Mouse (Mus musculus) embryonic facial prominence, embryonic 15.5 days (tissue): ENCODE measurements around the gene Gse1. TPM values are rescaled to one million over a fixed set of nuclear protein-coding genes. Genes with fewer than 3 reads are reported as not detected.
A peak's percentile ranks its signal among the peaks of the same experiment; 100 is the strongest.

Experiments used
- ATAC-seq: fragments of 200-750 bp; cut with Nextera tagmentation; 2 replicates; pipeline ENCODE4 v1.8.0; 2017; ENCODE audit warnings: low read depth, moderate TSS enrichment; ENCODE audit not compliant: insufficient number of reproducible peaks, low FRiP score, low TSS enrichment
- H3K27ac ChIP-seq: fragments of 300-500 bp; sonication (generic); replicated peaks from 2 replicates; pipeline ENCODE4 v1.5.1; 2015; ENCODE audit warnings: mild to moderate bottlenecking, inconsistent platforms
- H3K27me3 ChIP-seq: fragments of 300-500 bp; sonication (generic); 2 replicates; pipeline ENCODE4 v1.6.1; 2015; ENCODE audit warnings: inconsistent platforms
- H3K36me3 ChIP-seq: fragments of 300-500 bp; sonication (generic); 2 replicates; pipeline ENCODE4 v1.6.1; 2015; ENCODE audit warnings: mild to moderate bottlenecking, inconsistent platforms
- H3K4me1 ChIP-seq: fragments of 300-500 bp; sonication (generic); 2 replicates; pipeline ENCODE4 v1.6.1; 2015; ENCODE audit warnings: inconsistent platforms
- H3K4me2 ChIP-seq: fragments of 300-500 bp; sonication (generic); replicated peaks from 2 replicates; pipeline ENCODE4 v1.6.1; 2015; ENCODE audit warnings: mild to moderate bottlenecking, inconsistent platforms
- H3K4me3 ChIP-seq: fragments of 300-500 bp; sonication (generic); replicated peaks from 2 replicates; pipeline ENCODE4 v1.5.1; 2015; ENCODE audit warnings: mild to moderate bottlenecking, inconsistent platforms
- H3K9ac ChIP-seq: fragments of 300-500 bp; sonication (generic); 2 replicates; pipeline ENCODE4 v1.6.1; 2015; ENCODE audit warnings: inconsistent platforms
- H3K9me3 ChIP-seq: fragments of 300-500 bp; sonication (generic); replicated peaks from 2 replicates; pipeline ENCODE4 v1.6.1; 2016; ENCODE audit warnings: inconsistent platforms
- WGBS: fragments of 180-500 bp; shearing (Covaris S2); methylation state at CpG from one replicate; pipeline ENCODE4 v1.1.7; 2015; 5-methylcytosine and 5-hydroxymethylcytosine counted together
- polyA plus RNA-seq: library from polyadenylated mRNA; unstranded; fragments of >200 nt; fragmentation: Nextera tagmentation; extraction: Ambion mirVana; gene quantifications from 2 replicates; pipeline ENCODE4 v1.2.1, GENCODE M21; 2015

Gene Gse1
- polyA plus RNA-seq, 1 experiment from 2014 or later, result 11.1 TPM

- no peaks in the 10 kb centered on the region for H3K27me3 ChIP-seq
- no peak overlapping the region for H3K4me3 ChIP-seq
- H3K9me3 ChIP-seq, result no peaks in the 10 kb centered on the region
- no peaks in the 10 kb centered on the region for H3K36me3 ChIP-seq
- 74% methylated on average over 5 of the region's 5 CpGs for WGBS
- peaks cover 63% of the 10 kb centered on the region for H3K4me1 ChIP-seq
- ATAC-seq, result no peak
- H3K4me2 ChIP-seq, result no peak overlapping the region
- H3K9ac ChIP-seq, result no peak overlapping the region
- no peak overlapping the region for H3K27ac ChIP-seq
Observed at GRCm38 (mm10) chr8:120371146-120371545, 142.9 kb downstream of the Gse1 start.

GRCm38 (mm10) chr8:120371725-120372457 is 143.6 kb downstream of the Gse1 start:
- 75% methylated on average over 8 of the region's 8 CpGs for WGBS

GRCm38 (mm10) chr8:120372684-120373083 is 144.4 kb downstream of the Gse1 start:
- Histone ChIP-seq H3K36me3 (no peaks in the 10 kb centered on the region), H3K27me3 (no peaks in the 10 kb centered on the region), H3K9ac (no peak overlapping the region), H3K27ac (no peak overlapping the region), H3K9me3 (no peaks in the 10 kb centered on the region), H3K4me2 (no peak overlapping the region), H3K4me3 (no peak overlapping the region), H3K4me1 (peaks cover 67% of the 10 kb centered on the region)
- 91% methylated on average over 6 of the region's 6 CpGs for WGBS
- ATAC-seq, result no peak

More at GRCm38 (mm10) chr8:120371725-120372457, 143.6 kb downstream of the Gse1 start:
- Histone ChIP-seq H3K36me3 (no peaks in the 10 kb centered on the region), H3K9me3 (no peaks in the 10 kb centered on the region), H3K4me1 (peaks cover 67% of the 10 kb centered on the region), H3K4me3 (no peak overlapping the region), H3K27ac (no peak overlapping the region), H3K9ac (no peak overlapping the region), H3K27me3 (no peaks in the 10 kb centered on the region), H3K4me2 (no peak overlapping the region)
- ATAC-seq, result no peak

GRCm38 (mm10) chr8:120373621-120374020 is 145.4 kb downstream of the Gse1 start:
- Histone ChIP-seq H3K4me3 (no peak overlapping the region), H3K36me3 (no peaks in the 10 kb centered on the region), H3K9ac (no peak overlapping the region), H3K27ac (0 out of 2 replicates have a peak overlapping the region, but pooled peaks have one; percentile 39), H3K27me3 (no peaks in the 10 kb centered on the region), H3K4me1 (peaks cover 71% of the 10 kb centered on the region), H3K9me3 (no peaks in the 10 kb centered on the region), H3K4me2 (no peak overlapping the region)
- WGBS, result 62% methylated on average over 3 of the region's 3 CpGs
- no peak for ATAC-seq

- no peak overlapping the region for H3K4me3 ChIP-seq
- H3K4me1 ChIP-seq, result peaks cover 71% of the 10 kb centered on the region
- ATAC-seq, result no peak
- no peak overlapping the region for H3K9ac ChIP-seq
- H3K4me2 ChIP-seq, result no peak overlapping the region
- peak overlapping the region; percentile 39; the same call in 1 of the 2 replicates for H3K27ac ChIP-seq
- 77% methylated on average over 1 of the region's 1 CpGs for WGBS
- no peaks in the 10 kb centered on the region for H3K27me3 ChIP-seq
- no peaks in the 10 kb centered on the region for H3K36me3 ChIP-seq
- H3K9me3 ChIP-seq, result no peaks in the 10 kb centered on the region
Observed at GRCm38 (mm10) chr8:120374070-120374469, 145.8 kb downstream of the Gse1 start.

- peak overlapping the region; percentile 39; the same call in 1 of the 2 replicates for H3K27ac ChIP-seq
- peaks cover 68% of the 10 kb centered on the region for H3K4me1 ChIP-seq
- no peak overlapping the region for H3K4me2 ChIP-seq
- no peak overlapping the region for H3K4me3 ChIP-seq
- no peak for ATAC-seq
- H3K9me3 ChIP-seq, result no peaks in the 10 kb centered on the region
- H3K36me3 ChIP-seq, result no peaks in the 10 kb centered on the region
- 40% methylated on average over 9 of the region's 9 CpGs for WGBS
- no peaks in the 10 kb centered on the region for H3K27me3 ChIP-seq
- H3K9ac ChIP-seq, result no peak overlapping the region
Observed at GRCm38 (mm10) chr8:120374514-120374913, 146.3 kb downstream of the Gse1 start.

GRCm38 (mm10) chr8:120375170-120375569 is 146.9 kb downstream of the Gse1 start:
- Histone ChIP-seq H3K36me3 (no peaks in the 10 kb centered on the region), H3K9ac (no peak overlapping the region), H3K4me3 (no peak overlapping the region), H3K4me1 (peaks cover 61% of the 10 kb centered on the region), H3K27me3 (no peaks in the 10 kb centered on the region), H3K27ac (no peak overlapping the region), H3K4me2 (no peak overlapping the region), H3K9me3 (no peaks in the 10 kb centered on the region)
- WGBS, result 52% methylated on average over 5 of the region's 5 CpGs
- no peak; the same call in 1 of the 2 replicates for ATAC-seq

GRCm38 (mm10) chr8:120376215-120376614 is 148.0 kb downstream of the Gse1 start:
- H3K4me1 ChIP-seq, result peaks cover 67% of the 10 kb centered on the region
- H3K27me3 ChIP-seq, result no peaks in the 10 kb centered on the region
- H3K4me3 ChIP-seq, result no peak overlapping the region
- H3K9me3 ChIP-seq, result no peaks in the 10 kb centered on the region
- 60% methylated on average over 4 of the region's 4 CpGs for WGBS
- H3K4me2 ChIP-seq, result no peak overlapping the region
- no peak overlapping the region for H3K27ac ChIP-seq
- no peak for ATAC-seq
- H3K36me3 ChIP-seq, result no peaks in the 10 kb centered on the region
- H3K9ac ChIP-seq, result no peak overlapping the region

- WGBS, result 51% methylated on average over 22 of the region's 22 CpGs
- no peak for ATAC-seq
- Histone ChIP-seq H3K9me3 (no peaks in the 10 kb centered on the region), H3K4me2 (no peak overlapping the region), H3K27ac (0 out of 2 replicates have a peak overlapping the region, but pooled peaks have one; percentile 39), H3K36me3 (no peaks in the 10 kb centered on the region), H3K27me3 (no peaks in the 10 kb centered on the region), H3K4me1 (peaks cover 75% of the 10 kb centered on the region), H3K4me3 (no peak overlapping the region), H3K9ac (no peak overlapping the region)
Observed at GRCm38 (mm10) chr8:120376847-120377802, 148.9 kb downstream of the Gse1 start.

GRCm38 (mm10) chr8:120377803-120378189 is 149.5 kb downstream of the Gse1 start:
- Histone ChIP-seq H3K4me1 (peaks cover 82% of the 10 kb centered on the region), H3K27me3 (no peaks in the 10 kb centered on the region), H3K4me2 (no peak overlapping the region), H3K36me3 (no peaks in the 10 kb centered on the region), H3K9ac (no peak overlapping the region), H3K9me3 (no peaks in the 10 kb centered on the region), H3K4me3 (no peak overlapping the region), H3K27ac (0 out of 2 replicates have a peak overlapping the region, but pooled peaks have one; percentile 11)
- ATAC-seq, result no peak
- WGBS, result 55% methylated on average over 7 of the region's 7 CpGs

- ATAC-seq, result no peak
- Histone ChIP-seq H3K4me1 (peaks cover 85% of the 10 kb centered on the region), H3K27me3 (no peaks in the 10 kb centered on the region), H3K36me3 (no peaks in the 10 kb centered on the region), H3K4me2 (no peak overlapping the region), H3K9me3 (no peaks in the 10 kb centered on the region), H3K9ac (no peak overlapping the region), H3K4me3 (no peak overlapping the region), H3K27ac (0 out of 2 replicates have a peak overlapping the region, but pooled peaks have one; percentile 11)
- WGBS, result 32% methylated on average over 16 of the region's 16 CpGs
Observed at GRCm38 (mm10) chr8:120378306-120378705, 150.1 kb downstream of the Gse1 start.
